Mouse (Mus musculus): ENCODE data around the gene Btbd1. TPM values are rescaled to one million over a fixed set of nuclear protein-coding genes. Genes with fewer than 3 reads are reported as not detected.
A peak's percentile ranks its signal among the peaks of the same experiment; 100 is the strongest.

Gene Btbd1
- polyA plus RNA-seq, 1 experiment from 2014 or later, result 86.0 TPM

DNA sequence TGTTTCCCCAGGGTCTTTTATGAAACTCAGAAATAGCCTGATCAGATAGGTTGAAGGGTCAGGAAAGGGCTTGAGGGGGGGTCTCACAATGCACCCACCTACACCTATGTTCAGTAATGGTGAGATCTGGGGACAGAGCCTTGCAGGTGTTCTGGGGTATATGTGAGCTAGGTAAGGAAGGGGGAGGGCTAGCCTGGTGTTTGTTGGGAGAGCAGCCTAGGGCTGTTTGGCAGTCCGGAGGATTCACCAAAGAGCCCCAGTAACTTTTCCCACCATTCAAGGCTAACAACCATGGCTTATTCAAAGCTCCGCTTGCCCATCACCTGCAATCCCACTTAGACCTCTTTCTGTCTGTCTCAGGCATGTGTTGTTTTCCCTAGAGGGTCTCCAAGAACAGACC lies 32.2 kb upstream of the Btbd1 start:
- Histone ChIP-seq H3K4me1 (peaks cover 6% of the 10 kb centered on the region; the same call in 1 of the 2 replicates), H3K27me3 (peaks cover 48% of the 10 kb centered on the region), H3K27ac (no peak overlapping the region), H3K9me3 (no peaks in the 10 kb centered on the region), H3K9ac (no peak overlapping the region), H3K4me3 (no peak overlapping the region), H3K4me2 (replicated peaks) (no peak overlapping the region), H3K36me3 (no peaks in the 10 kb centered on the region)
- no peak for ATAC-seq (ENCODE audit: insufficient number of reproducible peaks, insufficient read depth, low FRiP score, low TSS enrichment)
- WGBS, result 82% methylated on average over 2 of the region's 2 CpGs

DNA sequence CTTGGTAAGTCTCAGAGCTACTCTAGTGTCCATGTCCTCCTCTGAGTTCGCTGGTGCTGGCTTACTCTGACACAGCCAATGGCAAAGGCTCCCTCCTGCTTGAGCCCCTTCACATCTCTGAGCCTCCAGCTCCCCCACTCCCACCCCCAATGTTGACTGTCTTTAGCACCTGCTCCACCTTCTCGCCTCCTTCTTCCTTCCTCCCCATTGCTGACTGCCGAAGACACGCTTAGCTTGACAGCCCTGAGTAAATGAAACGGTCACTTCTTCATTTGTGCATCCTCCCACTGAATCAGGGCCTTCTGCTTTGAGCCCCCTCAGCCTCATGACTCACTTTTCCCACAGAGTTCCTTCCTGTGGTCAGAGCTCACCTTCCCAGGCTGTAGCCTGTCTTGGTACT lies 31.8 kb upstream of the Btbd1 start:
- no peak for ATAC-seq (ENCODE audit: insufficient number of reproducible peaks, insufficient read depth, low FRiP score, low TSS enrichment)
- Histone ChIP-seq H3K9me3 (no peaks in the 10 kb centered on the region), H3K27me3 (peaks cover 51% of the 10 kb centered on the region), H3K4me1 (peaks cover 6% of the 10 kb centered on the region; the same call in 1 of the 2 replicates), H3K4me2 (replicated peaks) (no peak overlapping the region), H3K9ac (no peak overlapping the region), H3K27ac (no peak overlapping the region), H3K4me3 (no peak overlapping the region), H3K36me3 (no peaks in the 10 kb centered on the region)
- 78% methylated on average over 5 of the region's 5 CpGs for WGBS

DNA sequence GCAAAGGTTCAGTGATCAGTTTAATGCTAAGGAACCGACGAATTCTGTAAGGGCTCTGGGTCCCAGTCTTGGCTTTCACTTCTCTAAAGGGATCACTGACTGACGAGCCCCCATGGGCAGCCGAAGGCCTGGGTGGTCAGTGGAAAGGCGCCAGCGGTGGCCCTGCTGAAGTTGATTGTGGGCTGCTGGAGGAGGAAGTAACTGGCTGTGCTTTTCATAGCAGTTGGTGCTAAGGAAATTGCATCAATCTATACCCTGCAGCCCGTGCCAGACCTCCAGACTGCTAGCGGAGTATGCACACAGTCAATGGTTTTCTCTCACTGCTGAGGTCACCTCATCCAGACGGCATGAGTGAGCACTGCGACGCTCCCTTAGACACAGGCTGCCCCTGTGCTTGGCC lies 30.8 kb upstream of the Btbd1 start:
- 53% methylated on average over 11 of the region's 11 CpGs for WGBS
- Histone ChIP-seq H3K27me3 (peaks cover 51% of the 10 kb centered on the region), H3K4me1 (peaks cover 6% of the 10 kb centered on the region; the same call in 1 of the 2 replicates), H3K9ac (no peak overlapping the region), H3K27ac (no peak overlapping the region), H3K4me3 (peak overlapping the region; percentile 10; the same call in 1 of the 2 replicates), H3K36me3 (no peaks in the 10 kb centered on the region), H3K4me2 (replicated peaks) (peak overlapping the region; percentile 97; the same call in 1 of the 2 replicates), H3K9me3 (no peaks in the 10 kb centered on the region)
- no peak for ATAC-seq (ENCODE audit: insufficient number of reproducible peaks, insufficient read depth, low FRiP score, low TSS enrichment)

DNA sequence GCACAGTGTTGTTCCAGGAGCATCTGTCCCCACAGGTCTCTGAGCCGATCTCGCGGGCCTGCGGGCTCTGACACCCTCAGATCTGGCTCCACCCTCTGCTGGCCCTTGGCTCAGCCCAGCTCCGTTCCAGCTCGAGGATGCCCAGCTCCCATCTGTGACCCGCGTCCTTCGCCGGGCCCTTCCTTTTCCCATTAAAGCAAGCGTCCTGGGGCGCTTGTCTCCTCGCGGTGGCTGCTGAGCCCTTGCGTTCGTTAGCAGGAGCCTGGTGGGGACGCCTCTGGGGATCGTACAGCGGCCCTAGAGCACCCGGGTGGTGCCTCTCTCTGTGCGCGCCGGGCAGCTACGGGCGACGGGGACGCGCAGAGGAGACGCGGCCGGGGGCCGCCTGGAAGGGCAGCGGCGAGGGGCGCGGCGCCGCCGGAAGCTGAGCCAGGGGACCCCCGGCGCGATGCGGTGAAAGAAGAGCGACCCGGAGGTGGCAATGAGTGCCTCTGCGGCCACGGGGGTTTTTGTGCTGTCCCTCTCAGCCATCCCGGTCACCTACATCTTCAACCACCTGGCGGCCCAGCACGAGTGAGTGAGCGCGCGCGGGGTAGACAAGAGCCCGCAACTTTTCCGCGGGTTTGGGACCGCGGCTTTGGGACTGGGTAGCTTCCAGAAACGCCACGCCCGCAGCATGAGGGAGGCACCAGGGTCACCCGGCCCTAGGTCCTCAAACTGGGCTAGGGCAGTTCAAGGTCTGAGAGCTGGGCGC lies 29.9 kb upstream of the Btbd1 start, which contains the start of gene Tm6sf1:
Gene Tm6sf1 (plus strand): TSS at position 34 of the 754 bp plus-strand sequence.
- H3K4me2 ChIP-seq (replicated peaks), result peak within 1 kb of the TSS; percentile 97
- WGBS, result under 1% methylated on average over 64 of the region's 64 CpGs
- H3K9ac ChIP-seq, result peak within 1 kb of the TSS; percentile 67
- peak; percentile 65; the same call in 1 of the 2 replicates for ATAC-seq (ENCODE audit: insufficient number of reproducible peaks, insufficient read depth, low FRiP score, low TSS enrichment)
- H3K4me3 ChIP-seq, result peak within 1 kb of the TSS; percentile 66
- no peaks in the 10 kb centered on the region for H3K36me3 ChIP-seq
- peaks cover 51% of the 10 kb centered on the region for H3K27me3 ChIP-seq
- no peak within 1 kb of the TSS for H3K27ac ChIP-seq
- H3K9me3 ChIP-seq, result no peaks in the 10 kb centered on the region
- peaks cover 6% of the 10 kb centered on the region; the same call in 1 of the 2 replicates for H3K4me1 ChIP-seq

DNA sequence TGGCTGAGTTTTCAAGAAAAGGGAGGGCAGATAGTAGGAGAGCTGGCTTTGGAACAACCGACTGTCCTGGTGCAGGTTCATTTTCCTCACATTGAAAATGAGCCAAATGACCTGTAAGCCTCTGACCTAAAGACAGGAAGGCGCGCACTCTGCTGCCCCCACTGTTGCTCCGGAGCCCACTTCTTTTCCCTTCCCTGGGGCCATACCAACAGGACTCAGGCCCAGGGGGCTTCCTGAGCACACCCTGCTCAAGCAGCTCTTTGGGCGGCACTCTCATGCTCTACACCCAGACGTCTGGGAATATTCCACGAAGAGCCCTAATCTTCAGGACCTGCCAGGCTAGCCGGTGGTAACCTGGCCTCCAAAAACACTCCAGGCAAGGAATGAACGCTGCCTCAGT lies 29.0 kb upstream of the Btbd1 start:
- Histone ChIP-seq H3K9ac (no peak overlapping the region), H3K36me3 (no peaks in the 10 kb centered on the region), H3K4me3 (peak overlapping the region; percentile 66; the same call in 1 of the 2 replicates), H3K4me1 (peaks cover 6% of the 10 kb centered on the region; the same call in 1 of the 2 replicates), H3K4me2 (replicated peaks) (peak overlapping the region; percentile 97), H3K27me3 (peaks cover 51% of the 10 kb centered on the region), H3K9me3 (no peaks in the 10 kb centered on the region), H3K27ac (no peak overlapping the region)
- no peak for ATAC-seq (ENCODE audit: insufficient number of reproducible peaks, insufficient read depth, low FRiP score, low TSS enrichment)
- 9% methylated on average over 9 of the region's 9 CpGs for WGBS

DNA sequence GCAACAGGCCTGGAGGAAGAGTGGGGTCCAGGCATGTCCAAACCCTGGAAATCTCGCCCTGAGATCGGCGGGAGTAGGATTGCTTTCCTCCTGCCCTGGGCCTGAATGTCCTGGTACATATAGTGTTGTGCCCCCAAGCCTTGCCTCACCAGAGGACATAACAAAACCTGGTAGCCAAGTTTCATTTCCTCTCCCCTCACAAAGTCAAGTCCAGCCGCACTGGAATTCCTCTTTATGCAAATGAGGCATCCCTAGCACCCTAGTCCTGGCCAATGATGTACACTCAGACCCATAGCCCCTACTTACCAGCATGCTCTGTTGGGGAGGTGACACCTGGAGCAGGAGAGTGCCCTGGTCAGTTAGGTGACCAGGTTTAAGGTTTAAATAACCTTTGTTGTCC lies 27.0 kb upstream of the Btbd1 start:
- H3K27ac ChIP-seq, result no peak overlapping the region
- H3K27me3 ChIP-seq, result peaks cover 41% of the 10 kb centered on the region
- peaks cover 6% of the 10 kb centered on the region; the same call in 1 of the 2 replicates for H3K4me1 ChIP-seq
- ATAC-seq (ENCODE audit: insufficient number of reproducible peaks, insufficient read depth, low FRiP score, low TSS enrichment), result no peak
- H3K4me3 ChIP-seq, result no peak overlapping the region
- no peaks in the 10 kb centered on the region for H3K36me3 ChIP-seq
- no peak overlapping the region for H3K9ac ChIP-seq
- H3K4me2 ChIP-seq (replicated peaks), result no peak overlapping the region
- 66% methylated on average over 4 of the region's 4 CpGs for WGBS
- H3K9me3 ChIP-seq, result no peaks in the 10 kb centered on the region

DNA sequence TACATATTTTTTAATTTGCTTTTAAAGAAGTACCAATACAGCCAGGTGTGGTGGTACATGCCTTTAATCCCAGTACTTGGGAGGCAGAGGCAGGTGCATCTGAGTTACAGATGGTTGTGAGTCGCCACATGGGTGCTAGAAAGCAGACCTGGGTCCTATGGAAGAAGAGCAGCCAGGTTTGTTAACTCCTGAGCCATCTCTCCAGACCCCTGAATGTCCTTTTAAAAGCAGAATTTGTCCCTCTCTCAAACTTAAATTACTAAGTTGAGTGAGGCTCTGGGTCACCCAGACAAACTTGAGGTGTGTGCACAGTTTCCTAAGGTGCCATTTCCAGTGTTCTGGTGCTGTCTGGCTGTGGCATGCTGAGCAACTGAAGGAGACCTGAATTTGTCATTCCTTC lies 26.5 kb upstream of the Btbd1 start, which contains the start of gene Gm10160:
Gene Gm10160 (minus strand): TSS at position 101 of the 400 bp plus-strand sequence.
- Histone ChIP-seq H3K36me3 (no peaks in the 10 kb centered on the region), H3K4me2 (replicated peaks) (no peak within 1 kb of the TSS), H3K27ac (no peak within 1 kb of the TSS), H3K27me3 (peaks cover 35% of the 10 kb centered on the region), H3K9me3 (no peaks in the 10 kb centered on the region), H3K4me1 (peaks cover 6% of the 10 kb centered on the region; the same call in 1 of the 2 replicates), H3K9ac (no peak within 1 kb of the TSS), H3K4me3 (no peak within 1 kb of the TSS)
- no peak for ATAC-seq (ENCODE audit: insufficient number of reproducible peaks, insufficient read depth, low FRiP score, low TSS enrichment)
- WGBS, result 74% methylated on average over 1 of the region's 1 CpGs

DNA sequence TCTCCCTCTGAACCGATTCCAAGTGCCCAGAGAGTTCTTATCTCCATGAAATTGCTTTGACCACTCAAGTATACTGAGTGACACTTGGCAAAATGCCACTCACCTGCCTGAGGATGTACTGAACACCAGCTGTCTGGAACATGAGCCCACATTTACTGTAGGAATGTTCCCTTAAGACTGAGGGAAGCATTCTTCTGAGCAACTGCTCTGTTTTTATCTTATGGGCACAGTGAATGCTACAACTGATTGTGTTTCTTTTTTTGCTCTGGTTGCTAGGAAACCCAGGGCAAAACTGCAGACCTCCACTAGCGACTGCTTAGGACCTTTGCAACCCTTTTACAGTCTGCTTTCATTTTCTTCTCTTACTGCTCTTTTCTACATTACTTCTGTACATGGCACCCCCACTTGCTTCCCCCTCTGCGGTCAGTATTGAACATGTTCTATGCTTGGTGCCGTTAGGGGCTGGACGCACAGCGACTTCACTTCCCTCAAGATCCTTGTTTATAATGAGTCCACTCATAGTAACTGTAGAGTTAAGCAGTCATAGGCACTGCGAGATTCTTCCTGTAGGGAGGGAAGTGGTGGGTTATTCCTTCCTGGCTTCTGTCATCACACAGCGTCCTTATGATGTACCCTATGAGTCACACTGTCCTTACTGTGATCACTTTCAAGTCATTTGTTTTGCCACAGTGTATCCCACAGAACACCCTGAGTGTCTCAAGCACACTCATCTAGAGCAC lies 25.5 kb upstream of the Btbd1 start:
- no peak for ATAC-seq (ENCODE audit: insufficient number of reproducible peaks, insufficient read depth, low FRiP score, low TSS enrichment)
- no peaks in the 10 kb centered on the region for H3K9me3 ChIP-seq
- no peak overlapping the region for H3K9ac ChIP-seq
- 74% methylated on average over 8 of the region's 8 CpGs for WGBS
- H3K36me3 ChIP-seq, result no peaks in the 10 kb centered on the region
- H3K4me2 ChIP-seq (replicated peaks), result no peak overlapping the region
- H3K27me3 ChIP-seq, result peaks cover 26% of the 10 kb centered on the region
- peaks cover 6% of the 10 kb centered on the region; the same call in 1 of the 2 replicates for H3K4me1 ChIP-seq
- H3K4me3 ChIP-seq, result no peak overlapping the region
- H3K27ac ChIP-seq, result no peak overlapping the region

DNA sequence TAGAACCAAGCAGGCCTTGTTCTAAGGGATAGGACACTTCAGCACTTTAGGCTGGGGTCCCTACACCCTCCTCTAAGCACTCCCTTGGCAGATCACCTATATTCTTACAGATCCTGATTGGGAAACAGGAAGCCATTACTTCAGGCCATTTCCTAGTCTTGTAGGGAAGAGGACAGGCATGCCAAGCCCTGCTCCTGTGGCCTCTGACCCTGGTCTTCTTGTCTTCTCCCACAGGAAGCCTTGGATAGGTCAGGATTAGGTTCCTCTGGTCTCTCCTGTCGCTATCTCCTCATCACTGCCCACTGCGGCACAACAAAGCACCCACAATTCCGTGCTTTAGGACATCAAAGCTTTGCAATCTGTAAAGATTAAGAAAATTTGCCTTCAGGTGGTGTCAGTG lies 22.5 kb upstream of the Btbd1 start:
- Histone ChIP-seq H3K4me2 (replicated peaks) (no peak overlapping the region), H3K9me3 (no peaks in the 10 kb centered on the region), H3K27ac (no peak overlapping the region), H3K36me3 (no peaks in the 10 kb centered on the region), H3K4me1 (no peaks in the 10 kb centered on the region), H3K27me3 (peaks cover 4% of the 10 kb centered on the region; the same call in 1 of the 2 replicates), H3K9ac (no peak overlapping the region), H3K4me3 (no peak overlapping the region)
- 74% methylated on average over 3 of the region's 3 CpGs for WGBS
- ATAC-seq (ENCODE audit: insufficient number of reproducible peaks, insufficient read depth, low FRiP score, low TSS enrichment), result no peak

DNA sequence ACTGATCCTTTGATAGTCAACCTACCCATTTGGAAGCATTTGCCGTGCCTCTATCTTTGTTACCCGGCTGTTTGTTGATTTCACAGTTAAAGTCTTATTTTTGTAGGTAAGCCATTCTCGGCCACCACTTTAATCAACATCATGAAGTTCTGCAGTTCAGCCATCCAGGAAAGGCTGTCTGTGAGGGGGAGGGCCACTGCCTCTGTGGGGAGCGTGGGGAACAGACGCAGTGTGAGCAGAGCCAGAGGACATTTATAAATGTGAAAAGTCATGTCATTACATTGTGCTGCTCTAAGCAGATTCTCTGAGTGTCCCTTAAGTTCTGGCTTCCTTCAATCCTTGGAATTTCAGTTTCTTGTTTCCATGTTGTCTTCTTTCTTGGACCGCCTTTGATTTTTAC lies 20.9 kb upstream of the Btbd1 start:
- Histone ChIP-seq H3K27me3 (no peaks in the 10 kb centered on the region), H3K4me3 (no peak overlapping the region), H3K36me3 (no peaks in the 10 kb centered on the region), H3K9ac (no peak overlapping the region), H3K4me1 (0 out of 2 replicates have a peak, but pooled peaks cover 3% of the 10 kb centered on the region), H3K27ac (no peak overlapping the region), H3K4me2 (replicated peaks) (no peak overlapping the region), H3K9me3 (no peaks in the 10 kb centered on the region)
- ATAC-seq (ENCODE audit: insufficient number of reproducible peaks, insufficient read depth, low FRiP score, low TSS enrichment), result no peak
- WGBS, result 83% methylated on average over 6 of the region's 6 CpGs

DNA sequence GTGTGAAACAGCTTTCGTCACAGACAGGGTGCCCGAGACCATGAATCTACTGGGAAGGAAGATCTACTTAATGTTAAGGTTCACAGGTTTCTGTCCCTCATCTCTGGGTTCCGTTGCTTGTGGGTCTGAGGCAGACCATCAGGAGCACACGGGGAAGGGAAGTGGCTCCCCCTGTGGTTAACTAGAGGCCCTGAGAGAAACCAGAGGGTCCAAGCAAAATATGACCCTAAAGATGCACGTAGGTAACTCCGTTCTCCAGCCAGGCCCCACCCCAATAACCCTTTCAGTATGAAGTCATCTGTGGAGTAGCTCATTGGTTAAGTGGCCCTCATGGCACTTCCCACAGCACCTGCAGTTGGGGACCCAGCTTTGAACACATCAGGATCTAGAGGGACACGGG lies 20.4 kb upstream of the Btbd1 start:
- WGBS, result 85% methylated on average over 7 of the region's 7 CpGs
- H3K27ac ChIP-seq, result no peak overlapping the region
- no peaks in the 10 kb centered on the region for H3K9me3 ChIP-seq
- H3K4me1 ChIP-seq, result 0 out of 2 replicates have a peak, but pooled peaks cover 3% of the 10 kb centered on the region
- H3K9ac ChIP-seq, result no peak overlapping the region
- ATAC-seq (ENCODE audit: insufficient number of reproducible peaks, insufficient read depth, low FRiP score, low TSS enrichment), result no peak
- H3K4me3 ChIP-seq, result no peak overlapping the region
- no peak overlapping the region for H3K4me2 ChIP-seq (replicated peaks)
- H3K27me3 ChIP-seq, result no peaks in the 10 kb centered on the region
- H3K36me3 ChIP-seq, result no peaks in the 10 kb centered on the region

All from embryonic facial prominence, embryonic 12.5 days (tissue).